Mouse (Mus musculus) adrenal gland, postnatal 0 days (tissue): ENCODE results near the gene Gm13288. TPM values are rescaled to one million over a fixed set of nuclear protein-coding genes. Genes with fewer than 3 reads are reported as not detected.

Experiments
- polyA plus RNA-seq: library from polyadenylated mRNA; unstranded; fragments of >200 nt; fragmentation: Nextera tagmentation; extraction: Ambion mirVana; gene quantifications from 2 replicates; pipeline ENCODE4 v1.2.1, GENCODE M21; 2015

Gene Gm13288
- polyA plus RNA-seq, 1 experiment from 2014 or later, result not detected

Other genes starting within 250 kb of the Gm13288 start
- not detected in 2 replicates for gene Ifna15, start 247.3 kb upstream of the Gm13288 start, polyA plus RNA-seq
- not detected in 2 replicates for gene Ifna14, start 233.7 kb upstream of the Gm13288 start, polyA plus RNA-seq
- not detected in 2 replicates for gene Ifna9, start 213.1 kb upstream of the Gm13288 start, polyA plus RNA-seq
- gene Ifna12, start 202.2 kb upstream of the Gm13288 start, polyA plus RNA-seq, result not detected in 2 replicates
- not detected in 2 replicates for gene C87499, start 171.1 kb upstream of the Gm13288 start, polyA plus RNA-seq
- gene Ifna13, start 161.1 kb upstream of the Gm13288 start, polyA plus RNA-seq, result not detected in 2 replicates
- not detected in 2 replicates for gene Ifna16, start 128.6 kb upstream of the Gm13288 start, polyA plus RNA-seq
- not detected in 2 replicates for gene Ifna2, start 121.6 kb upstream of the Gm13288 start, polyA plus RNA-seq
- not detected in 2 replicates for gene Ifnab, start 114.2 kb upstream of the Gm13288 start, polyA plus RNA-seq
- gene Gm26566, start 83.7 kb upstream of the Gm13288 start, polyA plus RNA-seq, result 0.43 and 0.80 TPM in 2 replicates
- gene Klhl9, start 83.1 kb upstream of the Gm13288 start, polyA plus RNA-seq, result 46.9 and 55.5 TPM in 2 replicates
- not detected in 2 replicates for gene Gm13271, start 50.7 kb upstream of the Gm13288 start, polyA plus RNA-seq
- 0.28 TPM in 1 of 2 replicates, not detected in the other for gene Gm13283, start 45.4 kb upstream of the Gm13288 start, polyA plus RNA-seq
- 0.35 TPM in 1 of 2 replicates, not detected in the other for gene Gm13290, start 31.7 kb upstream of the Gm13288 start, polyA plus RNA-seq
- not detected in 2 replicates for gene Gm13289, start 28.6 kb upstream of the Gm13288 start, polyA plus RNA-seq
- not detected in 2 replicates for gene Gm13272, start 25.7 kb upstream of the Gm13288 start, polyA plus RNA-seq
- not detected in 2 replicates for gene Ifnz, start 23.4 kb upstream of the Gm13288 start, polyA plus RNA-seq
- gene Gm13276, start 19.8 kb upstream of the Gm13288 start, polyA plus RNA-seq, result not detected in 2 replicates
- gene Gm13277, start 16.9 kb upstream of the Gm13288 start, polyA plus RNA-seq, result not detected in 2 replicates
- not detected in 2 replicates for gene Gm13278, start 14.0 kb upstream of the Gm13288 start, polyA plus RNA-seq
- not detected in 2 replicates for gene Gm13275, start 11.0 kb upstream of the Gm13288 start, polyA plus RNA-seq
- not detected in 2 replicates for gene Gm13279, start 8.1 kb upstream of the Gm13288 start, polyA plus RNA-seq
- gene Gm13285, start 5.9 kb upstream of the Gm13288 start, polyA plus RNA-seq, result 0.70 and 1.2 TPM in 2 replicates
- gene Gm13287, start 2.3 kb upstream of the Gm13288 start, polyA plus RNA-seq, result not detected in 2 replicates
- not detected in 2 replicates for gene Ifna7, start 10.7 kb downstream of the Gm13288 start, polyA plus RNA-seq
- not detected in 2 replicates for gene Ifna11, start 14.4 kb downstream of the Gm13288 start, polyA plus RNA-seq
- not detected in 2 replicates for gene Ifna6, start 21.9 kb downstream of the Gm13288 start, polyA plus RNA-seq
- not detected in 2 replicates for gene Ifna5, start 30.0 kb downstream of the Gm13288 start, polyA plus RNA-seq
- gene Ifna4, start 36.3 kb downstream of the Gm13288 start, polyA plus RNA-seq, result not detected in 2 replicates
- gene Ifna1, start 44.6 kb downstream of the Gm13288 start, polyA plus RNA-seq, result not detected in 2 replicates
- gene Ifne, start 74.7 kb downstream of the Gm13288 start, polyA plus RNA-seq, result not detected in 2 replicates